Mouse (Mus musculus) brain, embryonic 14.5 days (tissue): ENCODE measurements around the gene Psen2.

Experiments used
- CTCF ChIP-seq: fragments of 200-500 bp; IDR thresholded peaks from 2 replicates; pipeline ENCODE4 v1.5.1; 2012; ENCODE audit warnings: inconsistent platforms, mild to moderate bottlenecking, moderate library complexity, borderline replicate concordance; ENCODE audit not compliant: insufficient read depth, insufficient read length; ENCODE audit errors: extremely low read depth
- POLR2A ChIP-seq: fragments of 200-500 bp; IDR thresholded peaks from 2 replicates; pipeline ENCODE4 v1.6.1; 2012; ENCODE audit warnings: mild to moderate bottlenecking, inconsistent platforms, borderline replicate concordance; ENCODE audit not compliant: poor library complexity, insufficient read depth, insufficient read length, severe bottlenecking; ENCODE audit errors: extremely low read depth

GRCm38 (mm10) chr1:180197956-180198355, 65.3 kb downstream of the Psen2 start:
- TF ChIP-seq CTCF (no peak), POLR2A (no peak)
